Mouse (Mus musculus) stomach, embryonic 16.5 days (tissue): ENCODE measurements around the gene Hddc3. TPM values are rescaled to one million over a fixed set of nuclear protein-coding genes. Genes with fewer than 3 reads are reported as not detected.

ENCODE experiments used
- ATAC-seq: fragments of 200-750 bp; cut with Nextera tagmentation; 2 replicates; pipeline ENCODE4 v1.8.0; 2017; ENCODE audit warnings: moderate number of reproducible peaks, moderate TSS enrichment; ENCODE audit not compliant: insufficient read depth, low FRiP score
- H3K27ac ChIP-seq: fragments of 300-500 bp; sonication (generic); 2 replicates; pipeline ENCODE4 v1.5.1; 2014; ENCODE audit warnings: low read length
- H3K27me3 ChIP-seq: fragments of 300-500 bp; sonication (generic); 2 replicates; pipeline ENCODE4 v1.6.1; 2014; ENCODE audit warnings: low read length, control low read depth, mixed read lengths; ENCODE audit not compliant: control insufficient read depth, insufficient read depth
- H3K36me3 ChIP-seq: fragments of 300-500 bp; sonication (generic); 2 replicates; pipeline ENCODE4 v1.6.1; 2014; ENCODE audit warnings: low read length; ENCODE audit not compliant: control insufficient read depth, insufficient read depth
- H3K4me1 ChIP-seq: fragments of 300-500 bp; sonication (generic); 2 replicates; pipeline ENCODE4 v1.6.1; 2014; ENCODE audit warnings: low read length, control low read depth, mixed read lengths; ENCODE audit not compliant: control insufficient read depth, insufficient read depth
- H3K4me2 ChIP-seq: fragments of 300-500 bp; sonication (generic); 2 replicates; pipeline ENCODE4 v1.6.1; 2014; ENCODE audit warnings: low read depth, low read length, mixed read lengths
- H3K4me3 ChIP-seq: fragments of 300-500 bp; sonication (generic); replicated peaks from 2 replicates; pipeline ENCODE4 v1.5.1; 2014; ENCODE audit warnings: mild to moderate bottlenecking, low read length
- H3K9ac ChIP-seq: fragments of 300-500 bp; sonication (generic); 2 replicates; pipeline ENCODE4 v1.6.1; 2014; ENCODE audit warnings: low read length
- H3K9me3 ChIP-seq: fragments of 300-500 bp; sonication (generic); replicated peaks from 2 replicates; pipeline ENCODE4 v1.6.1; 2016; ENCODE audit warnings: low read length, control low read depth; ENCODE audit not compliant: control insufficient read depth
- WGBS: fragments of 180-500 bp; shearing (Covaris S2); extraction: QIAGEN DNeasy Blood & Tissue Kit; methylation state at CpG from one replicate; pipeline ENCODE4 v1.1.7; 2014; 5-methylcytosine and 5-hydroxymethylcytosine counted together
- polyA plus RNA-seq: library from polyadenylated mRNA; unstranded; fragments of >200 nt; fragmentation: Nextera tagmentation; extraction: Ambion mirVana; gene quantifications from 2 replicates; pipeline ENCODE4 v1.2.1, GENCODE M21; 2015

Hddc3 gene
- polyA plus RNA-seq, 1 experiment from 2014 or later, result 13.4 TPM

DNA sequence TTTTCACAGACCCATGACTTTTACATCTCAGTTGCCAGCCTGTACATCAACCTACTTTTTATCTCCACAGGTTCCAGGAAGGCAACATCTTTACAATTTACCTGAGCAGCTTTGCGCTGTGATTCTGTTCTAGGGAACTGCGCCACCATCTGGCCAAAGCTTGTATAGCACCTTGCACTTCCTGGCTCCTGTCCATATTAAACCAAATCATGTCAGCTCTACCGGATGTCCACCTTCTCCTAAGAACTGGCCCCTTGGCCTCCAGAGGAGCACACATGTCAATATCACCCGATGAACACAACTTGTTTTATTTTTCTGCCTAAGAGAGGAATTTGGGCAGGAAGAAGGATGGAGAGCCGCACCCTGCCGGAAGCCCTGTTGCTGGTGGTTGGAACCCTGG lies 34.6 kb downstream of the Hddc3 start:
- no peak for ATAC-seq

GRCm38 (mm10) chr7:80379531-80379930 lies 36.6 kb downstream of the Hddc3 start:
- Histone ChIP-seq H3K27ac (no peak overlapping the region), H3K4me3 (no peak overlapping the region), H3K27me3 (no peaks in the 10 kb centered on the region), H3K9me3 (no peaks in the 10 kb centered on the region), H3K9ac (no peak overlapping the region), H3K4me2 (no peak overlapping the region), H3K4me1 (no peaks in the 10 kb centered on the region), H3K36me3 (no peaks in the 10 kb centered on the region)
- WGBS, result 66% methylated on average over 13 of the region's 13 CpGs
- no peak for ATAC-seq

More for the DNA sequence above, 34.6 kb downstream of the Hddc3 start:
- 32% methylated on average over 6 of the region's 6 CpGs for WGBS
- Histone ChIP-seq H3K36me3 (no peaks in the 10 kb centered on the region), H3K27me3 (no peaks in the 10 kb centered on the region), H3K27ac (no peak overlapping the region), H3K9me3 (no peaks in the 10 kb centered on the region), H3K4me2 (no peak overlapping the region), H3K4me1 (no peaks in the 10 kb centered on the region), H3K4me3 (no peak overlapping the region), H3K9ac (no peak overlapping the region)

DNA sequence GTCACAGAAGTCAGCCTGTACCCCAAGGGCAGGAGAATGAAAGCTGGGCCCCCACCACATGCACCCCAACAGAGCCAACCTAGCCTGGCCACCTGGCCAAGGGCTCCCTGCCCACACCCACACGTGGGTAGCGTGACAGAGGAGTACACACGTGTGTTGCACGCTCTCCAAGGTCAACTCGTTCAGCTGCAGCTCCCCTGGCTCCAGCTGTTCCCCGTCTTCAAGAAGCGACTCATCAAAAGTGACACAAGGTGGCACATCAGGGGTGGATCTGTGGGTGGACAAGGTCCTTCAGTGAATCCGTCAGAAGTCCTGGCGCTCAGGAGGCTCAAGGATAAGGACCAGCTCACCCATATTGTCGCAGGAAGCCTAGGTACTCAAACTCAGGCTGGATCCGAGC lies 40.0 kb downstream of the Hddc3 start:
- Histone ChIP-seq H3K4me1 (peaks cover 16% of the 10 kb centered on the region), H3K36me3 (no peaks in the 10 kb centered on the region), H3K27ac (no peak overlapping the region), H3K9ac (no peak overlapping the region), H3K9me3 (no peaks in the 10 kb centered on the region), H3K27me3 (no peaks in the 10 kb centered on the region), H3K4me3 (no peak overlapping the region), H3K4me2 (no peak overlapping the region)
- WGBS, result 70% methylated on average over 11 of the region's 11 CpGs
- ATAC-seq, result no peak

GRCm38 (mm10) chr7:80386235-80386930 lies 43.5 kb downstream of the Hddc3 start:
- Histone ChIP-seq H3K9ac (peak overlapping the region; percentile 76; the same call in 1 of the 2 replicates), H3K4me3 (peak overlapping the region; percentile 47), H3K4me2 (peak overlapping the region; percentile 62), H3K9me3 (no peaks in the 10 kb centered on the region), H3K27ac (peak overlapping the region; percentile 69), H3K27me3 (no peaks in the 10 kb centered on the region), H3K36me3 (peaks cover 11% of the 10 kb centered on the region), H3K4me1 (peaks cover 19% of the 10 kb centered on the region)
- ATAC-seq, result peak; percentile 70
- 36% methylated on average over 18 of the region's 18 CpGs for WGBS

DNA sequence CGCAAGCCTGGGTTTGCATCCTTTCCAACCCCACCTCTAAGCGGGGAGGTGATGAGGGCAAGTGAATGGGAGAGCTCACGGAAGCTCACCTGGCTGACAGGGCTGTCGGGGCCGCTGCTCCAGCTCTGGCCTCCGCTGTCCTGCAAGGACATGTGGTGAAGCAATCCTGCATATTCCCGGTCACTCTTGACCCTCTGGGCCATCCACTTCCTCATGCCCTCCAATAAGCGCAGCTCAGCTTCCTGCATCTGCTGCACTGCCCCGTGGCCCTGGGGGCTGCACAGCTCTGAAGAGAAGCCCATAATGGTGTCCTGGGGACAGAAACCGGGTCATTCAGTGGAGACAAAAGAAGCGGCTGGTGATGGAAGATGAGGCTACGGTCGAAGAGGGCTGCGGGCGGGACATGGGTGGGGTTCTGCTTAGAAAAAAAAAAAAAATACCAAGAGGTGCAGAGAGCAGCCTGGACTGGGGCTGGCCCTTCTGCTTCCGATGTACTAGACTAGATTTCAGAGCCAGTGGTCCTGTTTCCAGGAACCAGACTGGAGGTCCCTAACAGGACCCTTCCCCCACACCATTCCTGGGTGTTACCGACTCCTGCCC lies 44.2 kb downstream of the Hddc3 start:
- H3K4me1 ChIP-seq, result peaks cover 19% of the 10 kb centered on the region
- no peaks in the 10 kb centered on the region for H3K27me3 ChIP-seq
- no peak for ATAC-seq
- peaks cover 13% of the 10 kb centered on the region for H3K36me3 ChIP-seq
- H3K9me3 ChIP-seq, result no peaks in the 10 kb centered on the region
- peak overlapping the region; percentile 47 for H3K4me3 ChIP-seq
- H3K4me2 ChIP-seq, result peak overlapping the region; percentile 62
- peak overlapping the region; percentile 69 for H3K27ac ChIP-seq
- H3K9ac ChIP-seq, result peak overlapping the region; percentile 76
- WGBS, result 41% methylated on average over 17 of the region's 17 CpGs

DNA sequence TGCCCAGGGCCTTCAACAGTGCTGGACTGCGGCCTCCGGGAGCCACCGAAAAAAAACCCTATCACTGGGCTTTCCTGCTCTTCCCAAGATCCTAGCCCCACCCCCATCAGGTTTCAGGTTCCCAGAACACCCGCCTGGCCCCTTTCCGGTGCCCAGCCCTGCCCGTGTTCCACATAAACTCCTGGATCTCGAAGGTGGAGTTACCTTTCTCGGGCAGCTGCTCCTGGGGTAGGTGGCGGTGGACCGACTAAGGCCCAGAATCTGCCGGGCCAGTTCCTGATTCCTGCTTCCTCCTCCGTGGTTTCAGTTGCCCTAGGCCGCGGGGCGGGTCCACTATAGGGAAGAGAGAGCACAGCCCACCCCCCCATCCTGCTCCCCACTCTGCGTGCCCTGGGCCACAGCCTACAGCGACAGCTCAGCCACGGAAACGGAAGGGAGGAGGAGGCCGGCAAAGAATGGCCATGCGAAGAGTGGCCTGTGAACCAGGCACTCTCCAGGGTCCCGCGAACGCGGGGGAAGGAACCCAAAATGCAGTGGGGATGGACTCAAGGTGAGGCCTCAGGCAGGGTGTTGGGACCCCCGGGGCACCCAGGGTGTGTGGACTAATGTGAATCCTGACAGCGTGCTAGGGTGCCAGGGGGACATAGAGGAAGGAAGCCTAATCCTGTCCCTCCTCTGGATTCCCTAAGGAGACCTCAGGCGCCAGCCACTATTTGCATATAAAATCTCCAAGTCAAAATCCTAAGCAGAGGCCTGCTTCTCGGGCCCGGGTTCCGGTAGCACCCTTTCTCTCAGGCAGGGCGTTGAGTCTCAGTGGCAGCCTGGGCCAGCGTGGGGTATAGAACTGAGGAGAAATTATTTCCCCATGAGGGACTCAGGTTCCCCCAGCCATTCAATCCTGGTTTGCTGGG lies 45.0 kb downstream of the Hddc3 start, which contains the start of gene Fes:
TSS of gene Fes (minus strand) at position 314 of the 911 bp plus-strand sequence.
- Histone ChIP-seq H3K36me3 (peaks cover 16% of the 10 kb centered on the region), H3K27ac (peak within 1 kb of the TSS; percentile 69), H3K4me2 (peak within 1 kb of the TSS; percentile 62), H3K9ac (peak within 1 kb of the TSS; percentile 76), H3K4me1 (peaks cover 19% of the 10 kb centered on the region), H3K9me3 (no peaks in the 10 kb centered on the region), H3K27me3 (no peaks in the 10 kb centered on the region), H3K4me3 (peak within 1 kb of the TSS; percentile 47)
- ATAC-seq, result peak; percentile 57; the same call in 1 of the 2 replicates
- 19% methylated on average over 33 of the region's 33 CpGs for WGBS

GRCm38 (mm10) chr7:80392119-80392518 lies 49.2 kb downstream of the Hddc3 start:
- Histone ChIP-seq H3K4me2 (no peak overlapping the region), H3K4me1 (peaks cover 11% of the 10 kb centered on the region), H3K9ac (no peak overlapping the region), H3K36me3 (peaks cover 28% of the 10 kb centered on the region), H3K4me3 (no peak overlapping the region), H3K27ac (no peak overlapping the region), H3K9me3 (no peaks in the 10 kb centered on the region), H3K27me3 (no peaks in the 10 kb centered on the region)
- no peak for ATAC-seq
- WGBS, result 90% methylated on average over 15 of the region's 15 CpGs

GRCm38 (mm10) chr7:80394600-80394999 lies 51.7 kb downstream of the Hddc3 start:
- Histone ChIP-seq H3K9me3 (no peaks in the 10 kb centered on the region), H3K4me3 (no peak overlapping the region), H3K4me1 (no peaks in the 10 kb centered on the region), H3K27me3 (no peaks in the 10 kb centered on the region), H3K27ac (no peak overlapping the region), H3K36me3 (peaks cover 32% of the 10 kb centered on the region), H3K9ac (no peak overlapping the region), H3K4me2 (no peak overlapping the region)
- 86% methylated on average over 4 of the region's 4 CpGs for WGBS
- no peak for ATAC-seq
